Mouse (Mus musculus) stomach, postnatal 0 days (tissue): ENCODE data around the gene Myzap. TPM values are rescaled to one million over a fixed set of nuclear protein-coding genes. Genes with fewer than 3 reads are reported as not detected.
A peak's percentile ranks its signal among the peaks of the same experiment; 100 is the strongest.

ENCODE experiments used
- ATAC-seq: fragments of 200-750 bp; cut with Nextera tagmentation; 2 replicates; pipeline ENCODE4 v1.8.0; 2017; ENCODE audit not compliant: low FRiP score, low TSS enrichment
- DNase-seq: peaks from one replicate; pipeline ENCODE4 v3.0.0-alpha.2; 2016; ENCODE audit warnings: low spot score
- H3K27ac ChIP-seq: fragments of 300-500 bp; sonication (generic); replicated peaks from 2 replicates; pipeline ENCODE4 v1.5.1; 2014; ENCODE audit warnings: mild to moderate bottlenecking, control low read depth
- H3K27me3 ChIP-seq: fragments of 300-500 bp; sonication (generic); 2 replicates; pipeline ENCODE4 v1.6.1; 2014; ENCODE audit warnings: low read length; ENCODE audit not compliant: control insufficient read depth, insufficient read depth
- H3K36me3 ChIP-seq: fragments of 300-500 bp; sonication (generic); 2 replicates; pipeline ENCODE4 v1.6.1; 2014; ENCODE audit warnings: low read length, mixed read lengths; ENCODE audit not compliant: control insufficient read depth, insufficient read depth
- H3K4me1 ChIP-seq: fragments of 300-500 bp; sonication (generic); replicated peaks from 2 replicates; pipeline ENCODE4 v1.6.1; 2014; ENCODE audit warnings: antibody characterized with exemption; ENCODE audit not compliant: control insufficient read depth, insufficient read depth
- H3K4me2 ChIP-seq: fragments of 300-500 bp; sonication (generic); replicated peaks from 2 replicates; pipeline ENCODE4 v1.6.1; 2014; ENCODE audit warnings: low read depth, mild to moderate bottlenecking, control low read depth, moderate library complexity
- H3K4me3 ChIP-seq: fragments of 300-500 bp; sonication (generic); 2 replicates; pipeline ENCODE4 v1.5.1; 2014; ENCODE audit warnings: low read depth, low read length, control low read depth
- H3K9ac ChIP-seq: fragments of 300-500 bp; sonication (generic); 2 replicates; pipeline ENCODE4 v1.6.1; 2014; ENCODE audit warnings: mild to moderate bottlenecking, low read length, control low read depth, mixed read lengths
- H3K9me3 ChIP-seq: fragments of 300-500 bp; sonication (generic); 2 replicates; pipeline ENCODE4 v1.6.1; 2016; ENCODE audit warnings: low read length; ENCODE audit not compliant: control insufficient read depth
- CTCF ChIP-seq: IDR thresholded peaks from 2 replicates; pipeline ENCODE4 v1.5.1; 2016; ENCODE audit warnings: antibody characterized with exemption, low read depth, mild to moderate bottlenecking, moderate library complexity
- EP300 ChIP-seq: optimal IDR thresholded peaks from 2 replicates; pipeline ENCODE3; 2016; ENCODE audit warnings: antibody characterized with exemption
- WGBS: fragments of 180-500 bp; shearing (Covaris S2); extraction: QIAGEN DNeasy Blood & Tissue Kit; methylation state at CpG from one replicate; pipeline ENCODE4 v1.1.7; 2014; 5-methylcytosine and 5-hydroxymethylcytosine counted together
- polyA plus RNA-seq: library from polyadenylated mRNA; unstranded; fragments of >200 nt; fragmentation: Nextera tagmentation; extraction: Ambion mirVana; gene quantifications from 2 replicates; pipeline ENCODE4 v1.2.1, GENCODE M21; 2015

The Myzap gene
- polyA plus RNA-seq, 1 experiment from 2014 or later: 25.7 TPM

GRCm38 (mm10) chr9:71578896-71579564 is 13.1 kb downstream of the Myzap start:
- Histone ChIP-seq H3K4me2 (no peak overlapping the region), H3K9ac (no peak overlapping the region), H3K27me3 (no peaks in the 10 kb centered on the region), H3K4me3 (no peak overlapping the region), H3K27ac (0 out of 2 replicates have a peak overlapping the region, but pooled peaks have one; percentile 8), H3K4me1 (no peaks in the 10 kb centered on the region), H3K36me3 (no peaks in the 10 kb centered on the region), H3K9me3 (no peaks in the 10 kb centered on the region)
- WGBS: 46% methylated on average over 7 of the region's 7 CpGs
- DNase-seq: peak; percentile 65
- TF ChIP-seq EP300 (no peak), CTCF (0 out of 2 replicates have a peak, but pooled peaks have one; percentile 20)
- ATAC-seq: peak; percentile 55; the same call in 1 of the 2 replicates

DNA sequence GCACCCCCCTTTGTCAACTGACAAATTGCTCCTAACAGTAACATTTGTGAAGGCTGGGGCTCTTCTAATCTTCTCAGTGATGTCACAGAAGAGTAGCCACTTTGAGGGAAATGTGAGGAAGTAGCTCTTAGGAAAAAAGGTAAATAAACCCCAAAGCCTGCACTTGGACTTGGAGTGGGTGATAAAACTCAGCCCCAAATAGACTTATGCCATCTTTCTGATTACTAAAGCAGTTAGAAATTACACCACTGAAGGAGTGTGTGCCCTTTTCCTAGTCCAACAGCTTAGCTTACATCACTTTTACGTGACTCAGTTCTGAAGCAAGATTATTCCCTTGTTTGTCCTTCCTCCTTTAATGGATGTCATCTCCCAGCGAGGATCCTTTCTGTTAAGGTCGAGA is 17.7 kb downstream of the Myzap start:
- WGBS: 65% methylated on average over 3 of the region's 3 CpGs
- TF ChIP-seq CTCF: no peak
- TF ChIP-seq EP300: no peak
- Histone ChIP-seq H3K27ac (no peak overlapping the region; the same call in 1 of the 2 replicates), H3K4me2 (no peak overlapping the region), H3K4me3 (no peak overlapping the region), H3K9ac (no peak overlapping the region), H3K9me3 (no peaks in the 10 kb centered on the region), H3K27me3 (no peaks in the 10 kb centered on the region), H3K36me3 (no peaks in the 10 kb centered on the region), H3K4me1 (no peaks in the 10 kb centered on the region)
- DNase-seq (no peak), ATAC-seq (no peak)

- no peaks in the 10 kb centered on the region for H3K4me1 ChIP-seq
- no peaks in the 10 kb centered on the region for H3K36me3 ChIP-seq
- TF ChIP-seq CTCF (no peak), EP300 (no peak)
- 85% methylated on average over 6 of the region's 6 CpGs for WGBS
- DNase-seq (peak; percentile 58), ATAC-seq (peak; percentile 85)
- no peak overlapping the region for H3K27ac ChIP-seq
- no peak overlapping the region for H3K4me2 ChIP-seq
- H3K9ac ChIP-seq: no peak overlapping the region
- no peaks in the 10 kb centered on the region for H3K9me3 ChIP-seq
- H3K27me3 ChIP-seq: no peaks in the 10 kb centered on the region
- H3K4me3 ChIP-seq: no peak overlapping the region
These were observed 18.3 kb downstream of the Myzap start for GRCm38 (mm10) chr9:71573771-71574340.

DNA sequence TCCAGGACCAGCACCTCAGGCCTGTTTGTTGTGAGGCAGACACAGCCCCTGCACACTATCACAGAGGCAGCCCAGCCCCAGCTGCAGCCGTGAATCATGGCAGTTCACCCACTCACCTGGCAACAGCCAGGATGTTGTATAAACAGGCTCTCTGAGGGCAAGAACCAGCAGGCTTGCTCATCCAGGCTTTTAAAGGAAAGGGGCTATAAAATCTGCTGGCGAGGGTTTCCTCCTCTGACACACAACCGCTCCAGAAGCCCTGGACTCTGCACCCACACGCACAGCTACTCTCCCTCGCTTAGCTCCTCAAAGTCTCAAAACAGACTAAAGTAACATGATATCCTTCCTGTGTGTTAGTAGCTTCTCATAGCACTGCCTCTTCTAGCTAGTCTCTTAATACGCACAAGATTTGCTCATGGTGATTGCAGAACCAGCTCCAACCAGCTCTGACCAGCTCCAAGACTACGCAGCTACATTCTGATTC is 21.0 kb downstream of the Myzap start:
- Histone ChIP-seq H3K9me3 (no peaks in the 10 kb centered on the region), H3K27me3 (no peaks in the 10 kb centered on the region), H3K4me1 (peaks cover 4% of the 10 kb centered on the region; the same call in 1 of the 2 replicates), H3K27ac (peak overlapping the region; percentile 73), H3K9ac (no peak overlapping the region), H3K36me3 (no peaks in the 10 kb centered on the region), H3K4me2 (no peak overlapping the region; the same call in 1 of the 2 replicates), H3K4me3 (no peak overlapping the region)
- WGBS: 31% methylated on average over 7 of the region's 7 CpGs
- peak; percentile 77 for ATAC-seq
- TF ChIP-seq CTCF: no peak
- no peak for TF ChIP-seq EP300
- DNase-seq: peak; percentile 57

GRCm38 (mm10) chr9:71570170-71570569 is 22.0 kb downstream of the Myzap start:
- H3K4me3 ChIP-seq: no peak overlapping the region
- DNase-seq: no peak
- H3K27ac ChIP-seq: no peak overlapping the region
- no peak overlapping the region for H3K9ac ChIP-seq
- H3K27me3 ChIP-seq: no peaks in the 10 kb centered on the region
- no peak for ATAC-seq
- TF ChIP-seq CTCF: no peak
- no peak for TF ChIP-seq EP300
- no peaks in the 10 kb centered on the region for H3K9me3 ChIP-seq
- peaks cover 4% of the 10 kb centered on the region; the same call in 1 of the 2 replicates for H3K4me1 ChIP-seq
- no peak overlapping the region for H3K4me2 ChIP-seq
- no peaks in the 10 kb centered on the region for H3K36me3 ChIP-seq
- 67% methylated on average over 7 of the region's 7 CpGs for WGBS
